Mouse (Mus musculus) ES-E14 (cell line): Measurements from ENCODE around the gene Wdr48. TPM values are rescaled to one million over a fixed set of nuclear protein-coding genes. Genes with fewer than 3 reads are reported as not detected.

Source experiments
- DNase-seq: peaks from one replicate; pipeline ENCODE4 v3.0.0-alpha.2; 2013; ENCODE audit warnings: low read depth, low spot score
- H3K27ac ChIP-seq: 2 replicates; pipeline ENCODE4 v1.5.1; 2012; ENCODE audit warnings: low read depth, mild to moderate bottlenecking, low read length, moderate library complexity, mixed read lengths; ENCODE audit not compliant: poor library complexity, insufficient read depth, severe bottlenecking
- H3K36me3 ChIP-seq: 2 replicates; pipeline ENCODE4 v1.6.1; 2012; ENCODE audit warnings: mild to moderate bottlenecking, low read length, moderate library complexity, mixed read lengths; ENCODE audit not compliant: control insufficient read depth, poor library complexity, insufficient read depth, severe bottlenecking
- H3K4me1 ChIP-seq, 2 experiments: fragments of 150-350 bp in 1 of 2; sonication (generic) in 1 of 2; 2 replicates each; pipeline ENCODE4 v1.6.1; 2012; ENCODE audit warnings: low read length in 2 of 2, mild to moderate bottlenecking in 1 of 2, mixed read lengths in 1 of 2; ENCODE audit not compliant: control insufficient read depth in 2 of 2, insufficient read depth in 2 of 2, poor library complexity in 1 of 2
- H3K4me3 ChIP-seq, 2 experiments: fragments of 150-350 bp in 1 of 2; sonication (generic) in 1 of 2; 2 replicates each; pipeline ENCODE4 v1.5.1; 2012; ENCODE audit warnings: low read length in 2 of 2, low read depth in 1 of 2, mild to moderate bottlenecking in 1 of 2, mixed read lengths in 1 of 2; ENCODE audit not compliant: insufficient read depth in 1 of 2, poor library complexity in 1 of 2, severe bottlenecking in 1 of 2
- H3K9ac ChIP-seq: 2 replicates; pipeline ENCODE4 v1.6.1; 2012; ENCODE audit warnings: low read depth, mild to moderate bottlenecking, low read length, mixed read lengths; ENCODE audit not compliant: poor library complexity, insufficient read depth, severe bottlenecking
- H3K9me3 ChIP-seq: fragments of 150-350 bp; sonication (generic); 2 replicates; pipeline ENCODE4 v1.6.1; 2012; ENCODE audit warnings: low read depth, mild to moderate bottlenecking, low read length; ENCODE audit not compliant: control insufficient read depth, insufficient read depth
- CHD2 ChIP-seq: IDR thresholded peaks from 2 replicates; pipeline ENCODE4 v1.6.1; 2014; ENCODE audit warnings: mild to moderate bottlenecking, low read depth, low read length, inconsistent platforms
- HCFC1 ChIP-seq: IDR thresholded peaks from 2 replicates; pipeline ENCODE4 v1.6.1; 2012; ENCODE audit warnings: low read length, inconsistent platforms, borderline replicate concordance; ENCODE audit not compliant: insufficient read depth
- MAFK ChIP-seq: IDR thresholded peaks from 2 replicates; pipeline ENCODE4 v1.6.1; 2014; ENCODE audit warnings: mild to moderate bottlenecking, low read depth, low read length, inconsistent platforms; ENCODE audit not compliant: insufficient read depth
- ZC3H11A ChIP-seq: IDR thresholded peaks from 2 replicates; pipeline ENCODE4 v1.6.1; 2012; ENCODE audit warnings: low read depth, mild to moderate bottlenecking, inconsistent platforms, low read length, borderline replicate concordance
- ZNF384 ChIP-seq: IDR thresholded peaks from 2 replicates; pipeline ENCODE4 v1.6.1; 2012; ENCODE audit warnings: low read depth, low read length, inconsistent platforms
- in situ Hi-C, 2 experiments: fragments of 600-800 bp; cut with MboI; formaldehyde crosslinking; loops; one replicate each; pipeline ENCODE4 v1.15.1; 2025; ENCODE audit warnings: low sequenced_read_pairs in 2 of 2, inconsistent platforms in 1 of 2; ENCODE audit not compliant: unreplicated experiment in 2 of 2
- total RNA-seq: library from RNA; depleted of rRNA; stranded (reverse); fragments of 300-350 nt; gene quantifications from 2 replicates; pipeline ENCODE4 v1.2.3, GENCODE M21; 2012

Gene Wdr48
- total RNA-seq, 1 experiment, result 33.8 TPM

- H3K9me3 ChIP-seq, result no peaks in the 10 kb centered on the region
- peak overlapping the region; percentile 60 for H3K27ac ChIP-seq
- no peak for DNase-seq
- peak overlapping the region; percentile 93 for H3K4me3 ChIP-seq
- TF ChIP-seq CHD2 (no peak), MAFK (no peak)
- H3K9ac ChIP-seq, result peak overlapping the region; percentile 91
- in situ Hi-C loops, result no loop called here
- H3K36me3 ChIP-seq, result 0 out of 2 replicates have a peak, but pooled peaks cover 2% of the 10 kb centered on the region
- 0 out of 4 replicates have a peak, but pooled peaks cover 0 to 4% of the 10 kb centered on the region in 2 experiments for H3K4me1 ChIP-seq
Measured at GRCm38 (mm10) chr9:119895040-119895721, 503 bp downstream of the Wdr48 start.

DNA sequence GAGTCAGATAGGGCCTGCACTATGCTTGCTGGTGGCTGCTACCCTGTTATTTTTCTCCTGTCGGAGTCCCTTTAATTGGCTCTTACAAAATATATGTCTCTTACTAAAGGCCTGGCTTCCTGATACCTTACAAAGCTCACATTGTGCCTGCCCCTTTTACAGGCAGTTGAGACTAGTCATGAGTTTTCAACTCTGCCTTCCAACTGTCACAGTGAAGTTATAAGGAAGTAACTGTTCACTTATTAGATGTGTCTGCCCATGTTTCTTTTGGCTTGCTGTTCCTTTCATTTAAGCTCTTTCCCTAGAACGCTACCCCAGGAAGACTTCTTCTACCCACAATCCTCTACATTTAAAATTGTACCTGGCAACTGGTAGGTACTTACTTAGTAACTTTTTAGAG, 4.8 kb downstream of the Wdr48 start:
- Histone ChIP-seq H3K4me1 (0 out of 4 replicates have a peak, but pooled peaks cover 0 to 4% of the 10 kb centered on the region in 2 experiments), H3K9ac (no peak overlapping the region), H3K4me3 (no peak overlapping the region), H3K36me3 (peaks cover 6% of the 10 kb centered on the region), H3K9me3 (no peaks in the 10 kb centered on the region), H3K27ac (no peak overlapping the region)
- TF ChIP-seq ZC3H11A, result no peak
- TF ChIP-seq MAFK, result no peak
- no peak for TF ChIP-seq ZNF384
- TF ChIP-seq HCFC1, result no peak
- in situ Hi-C loops, result no loop called here
- no peak for DNase-seq

GRCm38 (mm10) chr9:119902410-119903151, 7.9 kb downstream of the Wdr48 start:
- H3K9me3 ChIP-seq, result no peaks in the 10 kb centered on the region
- H3K4me1 ChIP-seq, result no peaks in the 10 kb centered on the region
- peaks cover 18% of the 10 kb centered on the region for H3K36me3 ChIP-seq
- no peak overlapping the region for H3K27ac ChIP-seq
- in situ Hi-C loops, result no loop called here
- no peak overlapping the region for H3K4me3 ChIP-seq
- DNase-seq, result no peak
- no peak overlapping the region for H3K9ac ChIP-seq
- TF ChIP-seq ZC3H11A, result no peak
- no peak for TF ChIP-seq MAFK
- TF ChIP-seq HCFC1, result no peak
- TF ChIP-seq CHD2, result no peak
- no peak for TF ChIP-seq ZNF384

- no peak overlapping the region for H3K27ac ChIP-seq
- no peaks in the 10 kb centered on the region for H3K9me3 ChIP-seq
- no peak overlapping the region for H3K4me3 ChIP-seq
- H3K36me3 ChIP-seq, result peaks cover 47% of the 10 kb centered on the region
- in situ Hi-C loops, result no loop called here
- no peak for DNase-seq
- H3K9ac ChIP-seq, result no peak overlapping the region
- no peaks in the 10 kb centered on the region for H3K4me1 ChIP-seq
- TF ChIP-seq ZC3H11A (no peak), CHD2 (no peak), HCFC1 (no peak), ZNF384 (no peak), MAFK (no peak)
Measured at GRCm38 (mm10) chr9:119908708-119909107, 14.0 kb downstream of the Wdr48 start.

- Histone ChIP-seq H3K4me3 (no peak overlapping the region), H3K27ac (no peak overlapping the region), H3K4me1 (no peaks in the 10 kb centered on the region), H3K36me3 (peaks cover 53% of the 10 kb centered on the region), H3K9ac (no peak overlapping the region), H3K9me3 (no peaks in the 10 kb centered on the region)
- in situ Hi-C loops, result no loop called here
- DNase-seq, result no peak
- TF ChIP-seq HCFC1, result no peak
- TF ChIP-seq MAFK, result no peak
- no peak for TF ChIP-seq ZC3H11A
- TF ChIP-seq CHD2, result no peak
- TF ChIP-seq ZNF384, result no peak
Measured at GRCm38 (mm10) chr9:119909931-119910330, 15.3 kb downstream of the Wdr48 start.
